Mouse (Mus musculus): ENCODE results near the gene Ugt1a7c. TPM values are rescaled to one million over a fixed set of nuclear protein-coding genes. Genes with fewer than 3 reads are reported as not detected.

Ugt1a7c gene
- total RNA-seq, 2 experiments from 2014 or later = 0.59 TPM; not detected in 1

GRCm38 (mm10) chr1:88234646-88235045 lies 139.8 kb downstream of the Ugt1a7c start:
- no peak overlapping the region for H3K4me3 ChIP-seq
- DNase-seq = peak; percentile 27
- intact Hi-C loops (cut with DNase I) = no loop called here
- no peak overlapping the region for H3K27ac ChIP-seq
- TF ChIP-seq CTCF (IDR thresholded peaks at IDR 0.05) = no peak

DNA sequence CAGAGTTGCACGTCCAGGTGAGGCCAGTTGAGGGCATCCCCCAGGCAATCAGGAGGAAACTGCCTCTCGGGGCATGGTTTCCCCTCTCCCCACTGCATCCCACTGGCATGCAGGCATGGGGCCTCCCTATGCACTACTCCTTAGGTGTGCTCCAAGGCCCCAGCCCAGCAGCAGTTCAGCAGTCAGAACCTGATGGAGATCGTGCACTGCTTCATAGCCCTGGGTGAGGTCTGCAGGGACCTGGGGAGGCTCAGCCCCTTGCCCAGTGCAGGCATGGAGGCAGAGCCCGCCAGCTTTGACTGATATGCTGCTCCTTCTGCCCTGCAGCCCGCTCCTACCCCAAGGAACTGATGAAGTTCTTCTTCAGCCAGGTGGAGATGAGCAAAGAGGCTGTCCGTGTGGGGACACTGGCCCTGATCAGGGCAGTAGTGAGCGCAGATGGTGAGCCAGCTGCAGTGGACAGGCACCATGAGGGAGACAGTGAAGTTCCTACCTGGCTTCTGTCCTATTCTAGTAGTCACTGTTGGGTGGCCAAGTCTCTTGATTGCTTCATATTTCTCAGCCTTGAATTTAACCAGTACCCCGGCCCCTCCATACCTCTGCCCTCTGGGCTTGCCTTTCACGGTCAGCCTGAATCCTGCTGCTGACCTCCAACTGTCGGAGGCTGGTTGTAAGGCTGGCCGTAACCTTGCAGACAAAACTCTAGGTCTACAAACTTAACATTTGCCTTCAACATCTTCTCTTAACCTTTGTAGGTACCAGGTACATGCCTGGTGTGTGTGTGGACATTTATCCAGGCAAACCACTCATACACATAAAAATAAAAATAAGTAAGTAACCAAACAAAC lies 140.4 kb downstream of the Ugt1a7c start:
- Histone ChIP-seq H3K4me3 (no peak overlapping the region), H3K27ac (no peak overlapping the region)
- peak; percentile 36 for DNase-seq
- no peak for TF ChIP-seq CTCF (IDR thresholded peaks at IDR 0.05)
- intact Hi-C loops (cut with DNase I) = no loop called here

DNA sequence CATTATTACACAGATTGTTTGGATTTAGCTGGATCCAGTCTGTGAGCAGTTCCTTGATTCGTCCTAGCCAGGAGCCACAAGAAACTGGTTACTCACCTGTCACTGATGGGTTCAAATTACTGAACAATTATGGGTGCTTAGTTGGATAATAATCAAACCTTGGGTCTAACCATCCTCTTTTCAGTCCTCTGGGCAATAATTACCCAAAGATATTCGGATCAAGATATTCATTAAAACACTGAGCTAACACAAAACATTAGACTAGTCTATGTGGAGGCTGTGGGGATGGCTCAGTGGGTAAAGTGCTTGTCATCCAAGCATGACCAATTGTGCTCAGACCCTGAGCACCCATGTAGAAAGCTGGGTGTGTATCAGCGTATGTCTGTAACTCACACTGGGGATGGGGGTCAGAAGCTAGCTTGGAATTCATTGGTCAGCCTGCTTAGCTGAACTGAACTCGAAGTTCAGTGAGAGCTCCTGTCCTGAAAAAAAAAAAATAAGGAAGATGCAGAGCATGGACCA lies 141.1 kb downstream of the Ugt1a7c start:
- intact Hi-C loops (cut with DNase I) = no loop called here
- peak; percentile 8 for DNase-seq
- TF ChIP-seq CTCF (IDR thresholded peaks at IDR 0.05) = no peak
- no peak overlapping the region for H3K27ac ChIP-seq
- no peak overlapping the region for H3K4me3 ChIP-seq

- H3K27ac ChIP-seq = no peak overlapping the region
- DNase-seq = peak; percentile 19
- H3K4me3 ChIP-seq = no peak overlapping the region
- no peak for TF ChIP-seq CTCF (IDR thresholded peaks at IDR 0.05)
- intact Hi-C loops (cut with DNase I) = no loop called here
Measured at GRCm38 (mm10) chr1:88237311-88237710, 142.4 kb downstream of the Ugt1a7c start.

DNA sequence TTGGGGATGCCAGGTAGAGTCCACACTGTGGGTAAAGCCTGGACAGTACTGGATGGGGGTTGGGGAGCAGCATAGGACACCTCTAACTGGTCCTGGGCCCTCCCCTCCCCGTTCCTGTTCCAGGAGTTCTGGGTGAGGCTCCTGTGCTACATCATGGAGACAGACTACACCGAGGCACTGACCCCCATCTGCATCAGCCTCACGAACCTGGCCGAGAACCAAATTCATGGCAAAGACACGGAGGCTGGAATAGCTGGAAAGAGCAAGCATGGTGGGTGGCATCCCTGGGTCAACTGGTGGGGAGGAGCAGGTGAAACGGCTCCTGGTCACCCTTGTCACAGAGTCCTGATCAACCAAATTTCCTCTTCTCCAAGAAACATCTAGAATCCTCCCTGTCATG lies 143.9 kb downstream of the Ugt1a7c start:
- H3K27ac ChIP-seq = no peak overlapping the region
- TF ChIP-seq CTCF (IDR thresholded peaks at IDR 0.05) = no peak
- intact Hi-C loops (cut with DNase I) = no loop called here
- H3K4me3 ChIP-seq = no peak overlapping the region
- no peak for DNase-seq

- no peak for DNase-seq
- intact Hi-C loops (cut with DNase I) = no loop called here
Measured at GRCm38 (mm10) chr1:88240072-88240471, 145.2 kb downstream of the Ugt1a7c start.

GRCm38 (mm10) chr1:88240579-88240978 lies 145.7 kb downstream of the Ugt1a7c start:
- intact Hi-C loops (cut with DNase I) = no loop called here
- TF ChIP-seq CTCF (IDR thresholded peaks at IDR 0.05) = no peak
- Histone ChIP-seq H3K4me3 (no peak overlapping the region), H3K27ac (no peak overlapping the region)
- DNase-seq = no peak

More at GRCm38 (mm10) chr1:88240072-88240471, 145.2 kb downstream of the Ugt1a7c start:
- no peak overlapping the region for H3K27ac ChIP-seq
- no peak overlapping the region for H3K4me3 ChIP-seq
- TF ChIP-seq CTCF (IDR thresholded peaks at IDR 0.05) = no peak

GRCm38 (mm10) chr1:88243861-88244260 lies 149.0 kb downstream of the Ugt1a7c start:
- no peak for TF ChIP-seq CTCF (IDR thresholded peaks at IDR 0.05)
- Histone ChIP-seq H3K4me3 (no peak overlapping the region), H3K27ac (no peak overlapping the region)
- no peak for DNase-seq
- intact Hi-C loops (cut with DNase I) = no loop called here

GRCm38 (mm10) chr1:88245881-88246280 lies 151.0 kb downstream of the Ugt1a7c start:
- intact Hi-C loops (cut with DNase I) = no loop called here

GRCm38 (mm10) chr1:88246386-88246785 lies 151.5 kb downstream of the Ugt1a7c start:
- H3K4me3 ChIP-seq = no peak overlapping the region
- DNase-seq = no peak
- intact Hi-C loops (cut with DNase I) = no loop called here
- no peak overlapping the region for H3K27ac ChIP-seq
- TF ChIP-seq CTCF (IDR thresholded peaks at IDR 0.05) = no peak

More at GRCm38 (mm10) chr1:88245881-88246280, 151.0 kb downstream of the Ugt1a7c start:
- DNase-seq = no peak
- Histone ChIP-seq H3K27ac (no peak overlapping the region), H3K4me3 (no peak overlapping the region)
- no peak for TF ChIP-seq CTCF (IDR thresholded peaks at IDR 0.05)

DNA sequence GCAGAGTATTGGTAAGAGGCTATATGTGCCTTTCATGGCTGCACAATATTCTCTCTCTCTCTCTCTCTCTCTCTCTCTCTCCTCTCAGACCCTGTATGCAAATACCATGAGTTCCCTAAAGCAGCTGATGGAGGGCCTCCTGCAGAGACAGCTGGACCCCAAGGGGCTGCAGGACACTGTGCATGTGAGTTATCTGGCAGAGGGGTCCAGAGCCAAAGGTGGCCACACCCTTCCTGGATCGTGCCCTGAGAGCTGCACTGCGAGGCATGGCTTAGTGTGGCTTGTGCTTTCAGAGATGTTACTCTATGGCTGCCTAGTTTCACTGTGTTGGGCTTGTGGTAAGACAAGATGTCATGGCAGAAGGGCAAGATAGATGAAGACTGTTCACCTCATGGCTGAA lies 152.8 kb downstream of the Ugt1a7c start:
- no peak overlapping the region for H3K4me3 ChIP-seq
- no peak for TF ChIP-seq CTCF (IDR thresholded peaks at IDR 0.05)
- no peak overlapping the region for H3K27ac ChIP-seq
- intact Hi-C loops (cut with DNase I) = no loop called here
- no peak for DNase-seq

DNA sequence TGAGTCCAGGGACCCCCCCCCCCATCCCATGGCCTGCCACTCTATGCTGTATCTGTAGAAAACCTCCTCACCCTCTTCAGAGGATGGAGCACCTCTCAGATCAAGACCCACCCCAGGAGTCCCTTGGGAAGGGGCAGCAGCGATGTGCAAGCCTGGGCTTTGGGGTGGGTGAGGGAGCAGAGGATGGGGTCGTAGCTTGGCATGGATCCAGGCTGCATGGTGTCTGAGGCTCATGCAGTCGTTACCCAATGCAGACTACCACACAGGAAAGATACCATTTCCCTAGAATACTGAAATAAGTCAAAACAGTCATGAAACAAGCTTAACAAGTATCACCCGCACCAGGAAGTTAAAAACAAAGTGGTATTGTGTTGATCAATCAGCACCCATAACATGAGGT lies 153.8 kb downstream of the Ugt1a7c start:
- TF ChIP-seq CTCF (IDR thresholded peaks at IDR 0.05) = no peak
- Histone ChIP-seq H3K4me3 (no peak overlapping the region), H3K27ac (no peak overlapping the region)
- intact Hi-C loops (cut with DNase I) = no loop called here
- DNase-seq = no peak

GRCm38 (mm10) chr1:88249596-88249995 lies 154.7 kb downstream of the Ugt1a7c start:
- Histone ChIP-seq H3K27ac (no peak overlapping the region), H3K4me3 (no peak overlapping the region)
- no peak for TF ChIP-seq CTCF (IDR thresholded peaks at IDR 0.05)
- intact Hi-C loops (cut with DNase I) = no loop called here
- no peak for DNase-seq

- no peak overlapping the region for H3K4me3 ChIP-seq
- TF ChIP-seq CTCF (IDR thresholded peaks at IDR 0.05) = no peak
- intact Hi-C loops (cut with DNase I) = no loop called here
Measured at GRCm38 (mm10) chr1:88250023-88250422, 155.2 kb downstream of the Ugt1a7c start.

More at GRCm38 (mm10) chr1:88250023-88250422, 155.2 kb downstream of the Ugt1a7c start:
- no peak for DNase-seq
- no peak overlapping the region for H3K27ac ChIP-seq

All from gastrocnemius, adult 2 months (tissue).